Mouse (Mus musculus) stomach, postnatal 0 days (tissue): ENCODE data around the gene Slc6a16.

ENCODE experiments used
- CTCF ChIP-seq: IDR thresholded peaks from 2 replicates; pipeline ENCODE4 v1.5.1; 2016; ENCODE audit warnings: antibody characterized with exemption, low read depth, mild to moderate bottlenecking, moderate library complexity
- EP300 ChIP-seq: optimal IDR thresholded peaks from 2 replicates; pipeline ENCODE3; 2016; ENCODE audit warnings: antibody characterized with exemption

GRCm38 (mm10) chr7:45229459-45230203 lies 11.3 kb upstream of the Slc6a16 start:
- TF ChIP-seq EP300: no peak
- TF ChIP-seq CTCF: no peak
